Mouse (Mus musculus): Measurements from ENCODE around the gene Kcne3. TPM values are rescaled to one million over a fixed set of nuclear protein-coding genes. Genes with fewer than 3 reads are reported as not detected.

Kcne3 gene
- total and polyA plus RNA-seq, 2 experiments from 2014 or later = 0.25 TPM; not detected in 1

DNA sequence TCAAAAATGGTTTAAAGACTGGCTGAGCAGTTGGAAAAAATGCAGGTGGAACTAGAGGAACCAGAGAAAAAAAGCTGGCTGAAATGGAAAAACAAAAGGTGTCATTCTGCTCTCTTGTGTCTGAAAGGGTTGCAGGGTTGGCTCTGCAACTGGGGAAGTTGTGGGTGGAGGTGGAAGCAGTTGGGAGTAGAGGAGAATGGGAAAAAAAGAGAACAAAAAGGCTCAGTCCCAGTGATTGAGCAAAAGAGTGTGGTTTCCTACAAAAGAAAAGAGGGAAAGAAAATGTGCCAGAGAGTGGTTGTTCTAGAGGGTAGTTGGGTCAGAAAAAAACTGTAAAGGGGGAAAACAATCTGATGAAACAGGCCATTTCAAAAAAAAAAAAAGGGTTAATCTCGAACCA is 35.7 kb upstream of the Kcne3 start:
- Histone ChIP-seq H3K9ac (replicated peaks; ENCODE audit: low read length) (no peak overlapping the region), H3K9me3 (ENCODE audit: low read length) (no peaks in the 10 kb centered on the region), H3K4me2 (ENCODE audit: low read depth, low read length) (no peak overlapping the region), H3K4me3 (ENCODE audit: low read length) (no peak overlapping the region), H3K27ac (no peak overlapping the region), H3K4me1 (ENCODE audit: insufficient read depth, low read length) (no peaks in the 10 kb centered on the region), H3K27me3 (ENCODE audit: insufficient read depth, low read length) (no peaks in the 10 kb centered on the region), H3K36me3 (ENCODE audit: insufficient read depth, low read length) (no peaks in the 10 kb centered on the region)
- WGBS = 52% methylated on average over 1 of the region's 1 CpGs
- TF ChIP-seq CTCF (IDR thresholded peaks at IDR 0.05; ENCODE audit: low read depth) = no peak
- ATAC-seq (no peak), DNase-seq (ENCODE audit: low spot score) (no peak)

DNA sequence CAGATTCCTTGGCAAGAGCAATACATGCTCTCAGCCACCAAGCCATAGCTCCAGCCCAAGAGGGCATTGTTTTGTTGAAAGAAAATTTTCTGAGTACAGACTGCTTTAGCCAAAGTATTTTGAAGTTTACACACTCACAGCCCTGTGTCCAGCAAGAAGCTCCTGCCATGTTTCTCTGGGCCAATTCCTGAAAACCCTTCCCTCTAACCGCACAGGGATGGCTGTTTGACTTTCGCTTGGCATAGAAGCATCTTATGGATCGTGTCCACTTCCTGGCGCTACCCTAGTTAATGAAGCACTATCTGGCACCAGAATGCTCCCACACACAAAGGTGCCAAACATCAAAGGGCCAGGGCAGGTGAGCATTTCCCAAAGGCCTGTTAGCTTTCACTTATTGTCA is 27.7 kb upstream of the Kcne3 start:
- no peak overlapping the region for H3K27ac ChIP-seq
- DNase-seq (ENCODE audit: low spot score) = no peak
- no peak for ATAC-seq
- no peaks in the 10 kb centered on the region for H3K27me3 ChIP-seq (ENCODE audit: insufficient read depth, low read length)
- TF ChIP-seq CTCF (IDR thresholded peaks at IDR 0.05; ENCODE audit: low read depth) = no peak
- no peak overlapping the region for H3K4me3 ChIP-seq (ENCODE audit: low read length)
- H3K4me1 ChIP-seq (ENCODE audit: insufficient read depth, low read length) = no peaks in the 10 kb centered on the region
- H3K36me3 ChIP-seq (ENCODE audit: insufficient read depth, low read length) = no peaks in the 10 kb centered on the region
- no peak overlapping the region for H3K4me2 ChIP-seq (ENCODE audit: low read depth, low read length)
- H3K9me3 ChIP-seq (ENCODE audit: low read length) = no peaks in the 10 kb centered on the region
- WGBS = 92% methylated on average over 4 of the region's 4 CpGs
- no peak overlapping the region for H3K9ac ChIP-seq (replicated peaks; ENCODE audit: low read length)

DNA sequence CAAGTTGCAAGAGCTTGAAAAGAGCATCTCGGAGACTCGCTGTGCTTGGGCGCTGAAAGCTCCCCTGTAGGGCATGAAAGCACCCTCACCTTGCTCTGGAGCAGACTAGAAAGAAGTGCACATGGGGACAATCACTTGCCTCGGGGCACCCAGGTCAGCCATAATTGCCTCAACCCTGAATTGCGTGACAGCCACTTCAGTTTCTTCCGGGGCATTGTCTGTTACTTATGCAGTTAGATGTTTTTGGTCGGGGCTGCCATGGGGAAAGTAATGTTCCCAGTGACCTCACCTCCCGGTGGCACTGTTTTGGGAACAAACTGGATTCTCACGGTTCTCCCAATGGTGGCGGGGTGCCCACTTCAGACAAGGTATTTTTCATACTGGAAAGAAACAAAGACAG is 26.2 kb upstream of the Kcne3 start:
- WGBS = 40% methylated on average over 10 of the region's 10 CpGs
- H3K27ac ChIP-seq = no peak overlapping the region
- H3K4me2 ChIP-seq (ENCODE audit: low read depth, low read length) = no peak overlapping the region
- H3K36me3 ChIP-seq (ENCODE audit: insufficient read depth, low read length) = no peaks in the 10 kb centered on the region
- DNase-seq (ENCODE audit: low spot score) (no peak), ATAC-seq (no peak)
- H3K9me3 ChIP-seq (ENCODE audit: low read length) = no peaks in the 10 kb centered on the region
- H3K4me3 ChIP-seq (ENCODE audit: low read length) = no peak overlapping the region
- no peak overlapping the region for H3K9ac ChIP-seq (replicated peaks; ENCODE audit: low read length)
- H3K27me3 ChIP-seq (ENCODE audit: insufficient read depth, low read length) = no peaks in the 10 kb centered on the region
- H3K4me1 ChIP-seq (ENCODE audit: insufficient read depth, low read length) = no peaks in the 10 kb centered on the region
- TF ChIP-seq CTCF (IDR thresholded peaks at IDR 0.05; ENCODE audit: low read depth) = no peak

DNA sequence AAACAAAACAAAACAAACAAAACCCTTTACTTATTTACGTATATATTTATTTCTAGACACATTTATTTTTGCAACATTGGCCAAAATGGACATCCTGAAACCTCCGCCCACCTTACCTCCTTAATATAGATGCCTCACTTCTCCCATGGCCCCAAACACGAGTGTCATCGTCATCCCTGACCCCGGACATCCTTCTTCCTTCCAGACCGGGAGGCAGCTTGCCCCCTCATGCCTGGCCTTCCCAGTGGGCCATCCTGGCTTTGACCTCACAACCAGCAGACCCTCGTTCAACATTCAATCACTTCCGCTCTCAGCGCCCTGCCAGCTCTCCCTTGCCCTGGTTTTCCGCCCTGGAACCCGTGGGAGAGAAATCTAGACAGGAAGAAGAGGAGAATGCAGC is 25.7 kb upstream of the Kcne3 start:
- no peak for ATAC-seq
- no peak for DNase-seq (ENCODE audit: low spot score)
- 75% methylated on average over 11 of the region's 11 CpGs for WGBS

DNA sequence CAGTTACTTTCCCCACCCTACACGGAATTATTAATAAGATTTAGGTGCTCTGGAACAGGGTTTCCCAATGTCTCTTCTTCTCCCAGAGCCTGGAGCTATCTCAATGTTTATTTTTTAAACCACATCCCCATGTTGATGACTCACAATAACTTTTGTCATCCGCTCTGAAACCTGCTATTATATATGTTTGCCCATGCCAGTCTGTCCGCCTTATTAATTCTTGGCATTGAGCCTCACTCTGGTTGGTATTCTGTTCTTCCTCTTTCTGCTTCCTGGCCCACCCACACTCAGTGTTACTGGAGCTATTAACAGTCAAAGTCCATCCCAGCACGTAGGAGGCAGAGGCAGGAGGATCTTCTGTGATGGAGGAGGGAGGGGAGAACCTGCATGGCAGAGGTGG is 18.6 kb upstream of the Kcne3 start:
- no peak for DNase-seq (ENCODE audit: low spot score)
- no peaks in the 10 kb centered on the region for H3K27me3 ChIP-seq (ENCODE audit: insufficient read depth, low read length)
- H3K4me1 ChIP-seq (ENCODE audit: insufficient read depth, low read length) = peaks cover 3% of the 10 kb centered on the region; the same call in 1 of the 2 replicates
- no peak overlapping the region for H3K4me2 ChIP-seq (ENCODE audit: low read depth, low read length)
- WGBS = 64% methylated on average over 4 of the region's 4 CpGs
- no peaks in the 10 kb centered on the region for H3K36me3 ChIP-seq (ENCODE audit: insufficient read depth, low read length)
- TF ChIP-seq CTCF (IDR thresholded peaks at IDR 0.05; ENCODE audit: low read depth) = no peak
- no peaks in the 10 kb centered on the region for H3K9me3 ChIP-seq (ENCODE audit: low read length)
- H3K9ac ChIP-seq (replicated peaks; ENCODE audit: low read length) = no peak overlapping the region
- H3K4me3 ChIP-seq (ENCODE audit: low read length) = no peak overlapping the region
- no peak for ATAC-seq
- no peak overlapping the region for H3K27ac ChIP-seq

More for the DNA sequence above, 25.7 kb upstream of the Kcne3 start:
- Histone ChIP-seq H3K4me2 (ENCODE audit: low read depth, low read length) (no peak overlapping the region), H3K4me1 (ENCODE audit: insufficient read depth, low read length) (no peaks in the 10 kb centered on the region), H3K4me3 (ENCODE audit: low read length) (no peak overlapping the region), H3K27me3 (ENCODE audit: insufficient read depth, low read length) (no peaks in the 10 kb centered on the region), H3K9me3 (ENCODE audit: low read length) (no peaks in the 10 kb centered on the region), H3K9ac (replicated peaks; ENCODE audit: low read length) (no peak overlapping the region), H3K27ac (no peak overlapping the region), H3K36me3 (ENCODE audit: insufficient read depth, low read length) (no peaks in the 10 kb centered on the region)
- TF ChIP-seq CTCF (IDR thresholded peaks at IDR 0.05; ENCODE audit: low read depth) = no peak

DNA sequence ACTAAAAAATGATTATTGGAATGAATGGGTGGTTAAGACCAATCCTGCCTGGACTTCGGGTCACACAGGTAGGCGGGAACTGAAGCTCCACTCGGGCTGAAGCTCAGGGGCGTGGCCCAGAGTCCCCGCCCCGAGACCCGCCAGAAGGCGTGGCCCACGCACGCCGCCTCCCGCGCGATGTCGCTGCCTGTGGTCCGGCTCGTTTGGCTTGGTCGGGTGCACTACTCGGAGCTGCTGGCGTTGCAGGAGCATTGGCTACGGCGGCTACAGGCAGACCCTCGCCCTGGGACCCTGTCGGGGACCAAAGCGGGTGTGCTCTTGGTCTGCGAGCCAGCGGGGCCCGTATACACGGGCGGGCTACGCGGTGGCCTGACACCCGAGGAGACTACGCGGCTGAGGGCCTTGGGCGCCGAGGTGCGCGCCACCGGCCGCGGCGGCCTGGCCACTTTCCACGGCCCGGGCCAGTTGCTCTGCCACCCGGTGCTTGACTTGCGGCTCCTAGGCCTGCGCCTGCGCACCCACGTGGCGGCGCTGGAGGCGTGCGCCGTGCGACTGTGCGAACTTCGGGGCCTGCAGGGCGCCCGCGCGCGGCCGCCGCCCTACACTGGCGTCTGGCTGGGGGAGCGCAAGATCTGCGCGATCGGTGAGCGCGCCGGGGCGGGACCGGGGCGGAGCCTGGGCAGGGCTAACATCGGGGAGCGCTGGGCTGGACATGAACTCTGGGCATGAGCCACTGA is 17.0 kb upstream of the Kcne3 start, which contains the start of gene Lipt2:
Lipt2 (plus strand) TSS at position 173 of the 737 bp plus-strand sequence.
- peak within 1 kb of the TSS; percentile 95 for H3K27ac ChIP-seq
- H3K4me2 ChIP-seq (ENCODE audit: low read depth, low read length) = peak within 1 kb of the TSS; percentile 92
- DNase-seq (ENCODE audit: low spot score) (peak; percentile 95), ATAC-seq (peak; percentile 97)
- no peaks in the 10 kb centered on the region for H3K9me3 ChIP-seq (ENCODE audit: low read length)
- peak within 1 kb of the TSS; percentile 80 for H3K4me3 ChIP-seq (ENCODE audit: low read length)
- H3K36me3 ChIP-seq (ENCODE audit: insufficient read depth, low read length) = no peaks in the 10 kb centered on the region
- H3K4me1 ChIP-seq (ENCODE audit: insufficient read depth, low read length) = peaks cover 3% of the 10 kb centered on the region; the same call in 1 of the 2 replicates
- TF ChIP-seq CTCF (IDR thresholded peaks at IDR 0.05; ENCODE audit: low read depth) = peak; percentile 14
- peak within 1 kb of the TSS; percentile 84 for H3K9ac ChIP-seq (replicated peaks; ENCODE audit: low read length)
- under 1% methylated on average over 78 of the region's 78 CpGs for WGBS
- no peaks in the 10 kb centered on the region for H3K27me3 ChIP-seq (ENCODE audit: insufficient read depth, low read length)

DNA sequence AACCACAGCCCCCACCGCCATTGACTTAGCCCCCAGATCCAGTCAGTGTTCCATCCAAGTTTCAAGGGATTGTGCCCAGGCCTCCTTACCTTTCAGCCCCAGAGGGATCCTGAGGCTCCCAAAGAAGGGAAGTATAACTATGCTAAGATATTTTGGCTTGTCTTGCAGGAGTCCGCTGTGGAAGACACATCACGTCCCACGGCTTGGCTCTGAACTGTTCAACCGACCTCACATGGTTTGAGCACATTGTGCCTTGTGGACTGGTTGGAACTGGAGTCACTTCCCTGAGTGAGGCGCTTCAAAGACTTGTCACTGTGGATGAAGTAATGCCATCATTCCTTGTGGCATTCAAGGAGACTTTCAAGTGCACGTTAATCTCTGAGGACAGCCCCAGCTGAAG is 16.3 kb upstream of the Kcne3 start:
- peak overlapping the region; percentile 92 for H3K4me2 ChIP-seq (ENCODE audit: low read depth, low read length)
- H3K9ac ChIP-seq (replicated peaks; ENCODE audit: low read length) = peak overlapping the region; percentile 84
- peak overlapping the region; percentile 95; the same call in 1 of the 2 replicates for H3K27ac ChIP-seq
- H3K9me3 ChIP-seq (ENCODE audit: low read length) = no peaks in the 10 kb centered on the region
- no peaks in the 10 kb centered on the region for H3K27me3 ChIP-seq (ENCODE audit: insufficient read depth, low read length)
- WGBS = 61% methylated on average over 7 of the region's 7 CpGs
- no peak for TF ChIP-seq CTCF (IDR thresholded peaks at IDR 0.05; ENCODE audit: low read depth)
- peaks cover 3% of the 10 kb centered on the region; the same call in 1 of the 2 replicates for H3K4me1 ChIP-seq (ENCODE audit: insufficient read depth, low read length)
- DNase-seq (ENCODE audit: low spot score) (peak; percentile 17), ATAC-seq (peak; percentile 21; the same call in 1 of the 2 replicates)
- H3K36me3 ChIP-seq (ENCODE audit: insufficient read depth, low read length) = no peaks in the 10 kb centered on the region
- H3K4me3 ChIP-seq (ENCODE audit: low read length) = peak overlapping the region; percentile 80
